Mouse (Mus musculus): ENCODE measurements at regions not wholly inside any gene's neighbourhood (a gene's known extent, or its start where the extent isn't known, plus 50 kb on each side); places are given as distances from the start of the nearest gene placed in this dataset.
A peak's percentile ranks its signal among the peaks of the same experiment; 100 is the strongest.

DNA sequence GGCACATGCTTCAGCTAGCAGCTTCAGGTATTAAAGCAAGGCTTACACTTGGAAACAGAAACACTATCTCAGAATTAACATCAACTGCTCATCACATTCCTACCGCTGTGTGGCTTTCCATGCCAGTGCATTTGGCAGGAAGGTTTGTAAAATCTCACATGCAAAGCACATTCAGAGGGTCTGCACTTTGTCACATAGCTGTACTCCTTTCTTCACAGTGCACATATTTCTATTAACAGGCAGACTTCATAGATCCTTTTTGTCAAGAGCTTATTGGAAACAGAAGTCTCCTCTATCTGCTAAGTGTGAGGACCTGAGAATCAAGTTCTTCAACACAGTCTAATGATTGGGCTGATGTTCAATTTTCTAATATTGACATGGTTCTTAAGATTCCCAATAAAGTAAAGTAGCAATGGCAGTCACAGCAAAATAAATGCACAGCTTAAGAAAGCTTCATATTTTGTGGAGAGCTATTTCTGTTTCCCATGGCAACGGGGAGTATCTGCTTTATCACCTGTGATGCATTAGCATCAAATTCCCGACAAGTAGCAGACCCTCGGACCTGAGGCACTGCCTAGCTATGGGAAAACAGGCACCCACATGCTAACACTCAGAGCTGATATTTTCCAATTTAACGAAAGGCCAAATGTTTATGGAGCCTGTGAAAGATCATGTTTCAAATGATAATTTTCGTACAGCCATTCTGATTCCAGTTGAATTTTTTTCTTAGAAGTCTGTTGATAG is 876.8 kb upstream of the Igfbp7 start:
- 51% methylated on average over 6 of the region's 6 CpGs for WGBS
- Histone ChIP-seq H3K36me3 (ENCODE audit: control insufficient read depth, insufficient read depth, low read length) (no peaks in the 10 kb centered on the region), H3K27ac (replicated peaks; ENCODE audit: low read depth, low read length) (no peak overlapping the region), H3K4me2 (ENCODE audit: low read depth, severe bottlenecking) (no peak overlapping the region), H3K27me3 (ENCODE audit: control insufficient read depth, insufficient read depth, low read length) (no peaks in the 10 kb centered on the region), H3K4me3 (ENCODE audit: low read depth, low read length) (no peak overlapping the region), H3K9me3 (ENCODE audit: control insufficient read depth, low read length) (no peaks in the 10 kb centered on the region), H3K4me1 (ENCODE audit: control insufficient read depth, insufficient read depth, low read length) (no peaks in the 10 kb centered on the region), H3K9ac (ENCODE audit: low read length) (no peak overlapping the region)
- DNase-seq (ENCODE audit: low spot score) (no peak), ATAC-seq (ENCODE audit: insufficient number of reproducible peaks, low FRiP score, low TSS enrichment, low read depth) (peak; percentile 78; the same call in 1 of the 2 replicates)

DNA sequence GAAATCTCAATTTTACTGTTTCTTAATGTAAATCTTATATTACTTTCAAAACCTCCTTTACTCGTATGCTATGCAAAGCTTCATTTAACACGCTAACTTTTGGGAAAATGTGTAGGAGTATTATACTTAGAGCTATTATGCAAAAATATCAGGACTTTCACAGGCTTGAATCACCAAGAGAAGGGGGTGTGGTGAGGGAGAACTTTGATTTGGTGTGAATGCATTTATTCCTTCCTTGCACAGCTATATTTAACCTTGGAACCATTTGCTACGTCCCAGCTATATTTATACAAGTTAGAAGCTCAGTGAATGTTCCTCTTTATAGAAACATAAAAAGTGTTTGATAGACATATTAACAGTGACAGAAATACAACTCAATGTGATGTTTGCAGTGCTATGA is 843.6 kb upstream of the Igfbp7 start:
- no peaks in the 10 kb centered on the region for H3K4me1 ChIP-seq (ENCODE audit: control insufficient read depth, insufficient read depth, low read length)
- no peak for ATAC-seq (ENCODE audit: insufficient number of reproducible peaks, low FRiP score, low TSS enrichment, low read depth)
- WGBS, result 80% methylated on average over 3 of the region's 3 CpGs
- no peaks in the 10 kb centered on the region for H3K27me3 ChIP-seq (ENCODE audit: control insufficient read depth, insufficient read depth, low read length)
- no peaks in the 10 kb centered on the region for H3K9me3 ChIP-seq (ENCODE audit: control insufficient read depth, low read length)
- H3K27ac ChIP-seq (replicated peaks; ENCODE audit: low read depth, low read length), result no peak overlapping the region
- H3K9ac ChIP-seq (ENCODE audit: low read length), result no peak overlapping the region
- no peak overlapping the region for H3K4me2 ChIP-seq (ENCODE audit: low read depth, severe bottlenecking)
- no peaks in the 10 kb centered on the region for H3K36me3 ChIP-seq (ENCODE audit: control insufficient read depth, insufficient read depth, low read length)
- H3K4me3 ChIP-seq (ENCODE audit: low read depth, low read length), result no peak overlapping the region
- DNase-seq (ENCODE audit: low spot score), result no peak

DNA sequence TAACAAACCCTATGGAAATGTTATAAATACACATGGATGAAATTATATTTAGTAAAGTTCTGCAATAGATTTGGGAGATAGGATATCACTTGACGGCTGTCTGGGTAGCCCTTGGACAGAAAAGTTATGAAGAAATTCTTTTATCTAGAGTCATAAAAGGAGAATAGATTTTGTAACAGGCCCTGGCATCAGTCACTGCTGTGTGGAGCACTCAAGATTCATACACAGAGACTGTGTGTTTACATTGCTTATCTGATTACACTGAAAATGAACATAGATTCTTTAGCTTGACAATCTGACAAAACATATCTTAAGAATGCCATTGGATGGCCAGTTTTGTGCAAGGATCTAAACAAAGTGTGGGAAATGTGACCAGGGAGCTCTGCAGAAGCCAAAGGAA is 805.9 kb upstream of the Igfbp7 start:
- no peaks in the 10 kb centered on the region for H3K4me1 ChIP-seq (ENCODE audit: control insufficient read depth, insufficient read depth, low read length)
- H3K4me3 ChIP-seq (ENCODE audit: low read depth, low read length), result no peak overlapping the region
- no peak for ATAC-seq (ENCODE audit: insufficient number of reproducible peaks, low FRiP score, low TSS enrichment, low read depth)
- no peaks in the 10 kb centered on the region for H3K27me3 ChIP-seq (ENCODE audit: control insufficient read depth, insufficient read depth, low read length)
- no peaks in the 10 kb centered on the region for H3K36me3 ChIP-seq (ENCODE audit: control insufficient read depth, insufficient read depth, low read length)
- no peak for DNase-seq (ENCODE audit: low spot score)
- H3K9me3 ChIP-seq (ENCODE audit: control insufficient read depth, low read length), result no peaks in the 10 kb centered on the region
- no peak overlapping the region for H3K9ac ChIP-seq (ENCODE audit: low read length)
- H3K27ac ChIP-seq (replicated peaks; ENCODE audit: low read depth, low read length), result no peak overlapping the region
- 72% methylated on average over 1 of the region's 1 CpGs for WGBS
- no peak overlapping the region for H3K4me2 ChIP-seq (ENCODE audit: low read depth, severe bottlenecking)
